Mouse (Mus musculus) liver, embryonic 13.5 days (tissue): ENCODE data around the gene Pnkp. TPM values are rescaled to one million over a fixed set of nuclear protein-coding genes. Genes with fewer than 3 reads are reported as not detected.

ENCODE experiments used
- ATAC-seq: fragments of 200-750 bp; cut with Nextera tagmentation; 2 replicates; pipeline ENCODE4 v1.8.0; 2017; ENCODE audit warnings: low read depth, mild to moderate bottlenecking, moderate number of reproducible peaks, moderate library complexity
- DNase-seq: peaks from one replicate; pipeline ENCODE4 v3.0.0; 2022
- H3K27ac ChIP-seq: fragments of 300-500 bp; sonication (generic); 2 replicates; pipeline ENCODE4 v1.5.1; 2015; ENCODE audit warnings: moderate library complexity, mild to moderate bottlenecking, inconsistent platforms
- H3K27me3 ChIP-seq: fragments of 300-500 bp; sonication (generic); 2 replicates; pipeline ENCODE4 v1.6.1; 2015; ENCODE audit warnings: mild to moderate bottlenecking, inconsistent platforms
- H3K36me3 ChIP-seq: fragments of 300-500 bp; sonication (generic); 2 replicates; pipeline ENCODE4 v1.6.1; 2015; ENCODE audit warnings: mild to moderate bottlenecking, inconsistent platforms
- H3K4me1 ChIP-seq: fragments of 300-500 bp; sonication (generic); replicated peaks from 2 replicates; pipeline ENCODE4 v1.6.1; 2015; ENCODE audit warnings: inconsistent platforms
- H3K4me2 ChIP-seq: fragments of 300-500 bp; sonication (generic); 2 replicates; pipeline ENCODE4 v1.6.1; 2015; ENCODE audit warnings: inconsistent platforms, mild to moderate bottlenecking, moderate library complexity
- H3K4me3 ChIP-seq: fragments of 300-500 bp; sonication (generic); replicated peaks from 2 replicates; pipeline ENCODE4 v1.5.1; 2015; ENCODE audit warnings: mild to moderate bottlenecking, inconsistent platforms
- H3K9ac ChIP-seq: fragments of 300-500 bp; sonication (generic); 2 replicates; pipeline ENCODE4 v1.6.1; 2015; ENCODE audit warnings: mild to moderate bottlenecking, inconsistent platforms
- H3K9me3 ChIP-seq: fragments of 300-500 bp; sonication (generic); replicated peaks from 2 replicates; pipeline ENCODE4 v1.6.1; 2016; ENCODE audit warnings: inconsistent platforms
- whole genome bisulfite sequencing: fragments of 180-500 bp; shearing (Covaris S2); methylation state at CpG from one replicate; pipeline ENCODE4 v1.1.7; 2015; ENCODE audit not compliant: insufficient replicate concordance; 5-methylcytosine and 5-hydroxymethylcytosine counted together
- polyA plus RNA-seq: library from polyadenylated mRNA; unstranded; fragments of >200 nt; fragmentation: Nextera tagmentation; extraction: Ambion mirVana; gene quantifications from 2 replicates; pipeline ENCODE4 v1.2.1, GENCODE M21; 2015

Gene Pnkp
- polyA plus RNA-seq, 1 experiment from 2014 or later, result 22.8 TPM

GRCm38 (mm10) chr7:44846804-44847203 is 10.1 kb upstream of the Pnkp start:
- no peak overlapping the region for H3K4me3 ChIP-seq
- H3K4me2 ChIP-seq, result no peak overlapping the region
- no peaks in the 10 kb centered on the region for H3K27me3 ChIP-seq
- H3K4me1 ChIP-seq, result peaks cover 39% of the 10 kb centered on the region
- ATAC-seq, result no peak
- H3K27ac ChIP-seq, result no peak overlapping the region
- WGBS, result 85% methylated on average over 7 of the region's 7 CpGs
- no peak for DNase-seq
- H3K9me3 ChIP-seq, result no peaks in the 10 kb centered on the region
- H3K9ac ChIP-seq, result no peak overlapping the region
- H3K36me3 ChIP-seq, result peaks cover 59% of the 10 kb centered on the region

- no peaks in the 10 kb centered on the region for H3K27me3 ChIP-seq
- 68% methylated on average over 5 of the region's 5 CpGs for WGBS
- peak overlapping the region; percentile 90 for H3K9ac ChIP-seq
- H3K4me1 ChIP-seq, result peaks cover 46% of the 10 kb centered on the region
- H3K9me3 ChIP-seq, result no peaks in the 10 kb centered on the region
- DNase-seq (no peak), ATAC-seq (no peak)
- peak overlapping the region; percentile 97 for H3K4me2 ChIP-seq
- H3K4me3 ChIP-seq, result peak overlapping the region; percentile 89
- peak overlapping the region; percentile 92 for H3K27ac ChIP-seq
- peaks cover 59% of the 10 kb centered on the region for H3K36me3 ChIP-seq
Measured at GRCm38 (mm10) chr7:44847772-44848171, 9.2 kb upstream of the Pnkp start.

- ATAC-seq, result peak; percentile 81
- H3K36me3 ChIP-seq, result peaks cover 57% of the 10 kb centered on the region
- H3K4me2 ChIP-seq, result peak within 1 kb of the TSS; percentile 97
- H3K27me3 ChIP-seq, result no peaks in the 10 kb centered on the region
- H3K9ac ChIP-seq, result peak within 1 kb of the TSS; percentile 90
- under 1% methylated on average over 54 of the region's 54 CpGs for WGBS
- H3K9me3 ChIP-seq, result no peaks in the 10 kb centered on the region
- peaks cover 47% of the 10 kb centered on the region for H3K4me1 ChIP-seq
- DNase-seq, result peak; percentile 95
- H3K4me3 ChIP-seq, result peak within 1 kb of the TSS; percentile 89
- peak within 1 kb of the TSS; percentile 92 for H3K27ac ChIP-seq
Measured at GRCm38 (mm10) chr7:44848561-44849415, 8.2 kb upstream of the Pnkp start, which contains the start of the genes Akt1s1 and Tbc1d17. Gene Akt1s1, plus strand, starts transcription at chr7:44848991. Gene Tbc1d17, minus strand, starts transcription at chr7:44849079.

GRCm38 (mm10) chr7:44849416-44850111 is 7.4 kb upstream of the Pnkp start:
- Histone ChIP-seq H3K9ac (peak overlapping the region; percentile 90), H3K36me3 (peaks cover 49% of the 10 kb centered on the region), H3K4me2 (peak overlapping the region; percentile 97), H3K4me1 (peaks cover 51% of the 10 kb centered on the region), H3K27ac (peak overlapping the region; percentile 92), H3K27me3 (no peaks in the 10 kb centered on the region), H3K9me3 (no peaks in the 10 kb centered on the region), H3K4me3 (peak overlapping the region; percentile 89)
- DNase-seq, result peak; percentile 87
- ATAC-seq, result peak; percentile 53
- WGBS, result under 1% methylated on average over 41 of the region's 41 CpGs

- H3K36me3 ChIP-seq, result peaks cover 43% of the 10 kb centered on the region
- H3K4me2 ChIP-seq, result peak overlapping the region; percentile 97
- WGBS, result under 1% methylated on average over 33 of the region's 33 CpGs
- DNase-seq, result peak; percentile 72
- peak overlapping the region; percentile 90 for H3K9ac ChIP-seq
- peak; percentile 47 for ATAC-seq
- H3K27ac ChIP-seq, result peak overlapping the region; percentile 92
- H3K4me3 ChIP-seq, result peak overlapping the region; percentile 89
- no peaks in the 10 kb centered on the region for H3K9me3 ChIP-seq
- H3K4me1 ChIP-seq, result peaks cover 57% of the 10 kb centered on the region
- H3K27me3 ChIP-seq, result no peaks in the 10 kb centered on the region
Measured at GRCm38 (mm10) chr7:44850146-44850545, 6.8 kb upstream of the Pnkp start.

- DNase-seq (no peak), ATAC-seq (no peak)
- H3K9ac ChIP-seq, result peak overlapping the region; percentile 90
- H3K27ac ChIP-seq, result peak overlapping the region; percentile 92
- H3K4me1 ChIP-seq, result peaks cover 66% of the 10 kb centered on the region
- WGBS, result 65% methylated on average over 8 of the region's 8 CpGs
- peak overlapping the region; percentile 89 for H3K4me3 ChIP-seq
- peaks cover 35% of the 10 kb centered on the region for H3K36me3 ChIP-seq
- H3K27me3 ChIP-seq, result no peaks in the 10 kb centered on the region
- no peaks in the 10 kb centered on the region for H3K9me3 ChIP-seq
- H3K4me2 ChIP-seq, result peak overlapping the region; percentile 97
Measured at GRCm38 (mm10) chr7:44850789-44851624, 5.9 kb upstream of the Pnkp start.

- Histone ChIP-seq H3K4me2 (peak overlapping the region; percentile 97), H3K4me3 (peak overlapping the region; percentile 89; the same call in 1 of the 2 replicates), H3K9me3 (no peaks in the 10 kb centered on the region), H3K27me3 (no peaks in the 10 kb centered on the region), H3K36me3 (peaks cover 27% of the 10 kb centered on the region), H3K9ac (peak overlapping the region; percentile 90), H3K27ac (peak overlapping the region; percentile 99; the same call in 1 of the 2 replicates), H3K4me1 (peaks cover 73% of the 10 kb centered on the region)
- 84% methylated on average over 12 of the region's 12 CpGs for WGBS
- DNase-seq (no peak), ATAC-seq (no peak)
Measured at GRCm38 (mm10) chr7:44851625-44852234, 5.2 kb upstream of the Pnkp start.

GRCm38 (mm10) chr7:44852259-44853027 is 4.5 kb upstream of the Pnkp start:
- Histone ChIP-seq H3K9me3 (no peaks in the 10 kb centered on the region), H3K4me1 (peaks cover 73% of the 10 kb centered on the region), H3K27me3 (no peaks in the 10 kb centered on the region), H3K27ac (peak overlapping the region; percentile 99), H3K4me2 (peak overlapping the region; percentile 96; the same call in 1 of the 2 replicates), H3K9ac (0 out of 2 replicates have a peak overlapping the region, but pooled peaks have one; percentile 91), H3K4me3 (peak overlapping the region; percentile 77; the same call in 1 of the 2 replicates), H3K36me3 (peaks cover 25% of the 10 kb centered on the region)
- DNase-seq (no peak), ATAC-seq (no peak)
- 85% methylated on average over 36 of the region's 36 CpGs for WGBS

GRCm38 (mm10) chr7:44853065-44853464 is 3.9 kb upstream of the Pnkp start:
- WGBS, result 86% methylated on average over 2 of the region's 2 CpGs
- peak overlapping the region; percentile 91 for H3K9ac ChIP-seq
- H3K4me2 ChIP-seq, result peak overlapping the region; percentile 96
- H3K4me1 ChIP-seq, result peaks cover 73% of the 10 kb centered on the region
- DNase-seq (no peak), ATAC-seq (no peak)
- H3K4me3 ChIP-seq, result peak overlapping the region; percentile 77
- no peaks in the 10 kb centered on the region for H3K9me3 ChIP-seq
- no peaks in the 10 kb centered on the region for H3K27me3 ChIP-seq
- peak overlapping the region; percentile 99 for H3K27ac ChIP-seq
- H3K36me3 ChIP-seq, result peaks cover 25% of the 10 kb centered on the region
